Mouse (Mus musculus) MEL (cell line): Measurements from ENCODE around the gene Tnfrsf13b. TPM values are rescaled to one million over a fixed set of nuclear protein-coding genes. Genes with fewer than 3 reads are reported as not detected.

Source experiments
- DNase-seq: peaks from one replicate; pipeline ENCODE4 v3.0.0; 2011; ENCODE audit warnings: low read depth, low spot score
- H3K27ac ChIP-seq: 2 replicates; pipeline ENCODE4 v1.5.1; 2012; ENCODE audit warnings: low read depth, mild to moderate bottlenecking, control low read depth, low read length, moderate library complexity; ENCODE audit not compliant: control insufficient read depth
- H3K27me3 ChIP-seq, 2 experiments: fragments of 150-350 bp in 1 of 2; sonication (generic) in 1 of 2; 2 replicates each; pipeline ENCODE4 v1.6.1; 2012; ENCODE audit warnings: low read length in 2 of 2, mild to moderate bottlenecking in 2 of 2, improper control_type of control experiment in 1 of 2, moderate library complexity in 1 of 2; ENCODE audit not compliant: insufficient read depth in 2 of 2, control insufficient read depth in 1 of 2
- H3K36me3 ChIP-seq, 2 experiments: 2 replicates each; pipeline ENCODE4 v1.6.1; 2012 to 2014; ENCODE audit warnings: low read length in 2 of 2, improper control_type of control experiment in 1 of 2, inconsistent platforms in 1 of 2, mild to moderate bottlenecking in 1 of 2; ENCODE audit not compliant: insufficient read depth in 2 of 2, control insufficient read depth in 1 of 2
- H3K4me1 ChIP-seq, 2 experiments: fragments of 150-350 bp in 1 of 2; sonication (generic) in 1 of 2; 2 replicates each; pipeline ENCODE4 v1.6.1; 2012; ENCODE audit warnings: low read length in 2 of 2, improper control_type of control experiment in 1 of 2, mild to moderate bottlenecking in 1 of 2; ENCODE audit not compliant: insufficient read depth in 2 of 2, control insufficient read depth in 1 of 2
- H3K4me3 ChIP-seq, 2 experiments: fragments of 150-350 bp in 1 of 2; sonication (generic) in 1 of 2; 2 replicates each; pipeline ENCODE4 v1.5.1; 2012; ENCODE audit warnings: low read depth in 2 of 2, low read length in 2 of 2, mild to moderate bottlenecking in 2 of 2, moderate library complexity in 2 of 2, control low read depth in 1 of 2, improper control_type of control experiment in 1 of 2; ENCODE audit not compliant: control insufficient read depth in 1 of 2, insufficient read depth in 1 of 2
- H3K79me2 ChIP-seq: 2 replicates; pipeline ENCODE4 v1.6.1; 2012; ENCODE audit warnings: mild to moderate bottlenecking, low read length, moderate library complexity; ENCODE audit not compliant: control insufficient read depth, poor library complexity, insufficient read depth
- H3K9ac ChIP-seq: 2 replicates; pipeline ENCODE4 v1.6.1; 2012; ENCODE audit warnings: low read depth, mild to moderate bottlenecking, control low read depth, low read length, moderate library complexity; ENCODE audit not compliant: control insufficient read depth, poor library complexity, severe bottlenecking
- H3K9me3 ChIP-seq: fragments of 150-350 bp; sonication (generic); replicated peaks from 2 replicates; pipeline ENCODE4 v1.6.1; 2012; ENCODE audit warnings: mild to moderate bottlenecking, low read length, improper control_type of control experiment, moderate library complexity; ENCODE audit not compliant: insufficient read depth
- CHD1 ChIP-seq: IDR thresholded peaks from 2 replicates; pipeline ENCODE4 v1.6.1; 2012; ENCODE audit warnings: low read depth, mild to moderate bottlenecking, inconsistent platforms, low read length, improper control_type of control experiment
- E2F4 ChIP-seq: IDR thresholded peaks from 2 replicates; pipeline ENCODE4 v1.6.1; 2011; ENCODE audit warnings: low read depth, low read length, improper control_type of control experiment, borderline replicate concordance
- ETS1 ChIP-seq: IDR thresholded peaks from 2 replicates; pipeline ENCODE4 v1.6.1; 2012; ENCODE audit warnings: low read depth, mild to moderate bottlenecking, inconsistent platforms, low read length, improper control_type of control experiment, moderate library complexity
- GABPA ChIP-seq: IDR thresholded peaks from 2 replicates; pipeline ENCODE4 v1.6.1; 2012; ENCODE audit warnings: low read depth, mild to moderate bottlenecking, inconsistent platforms, low read length, improper control_type of control experiment, moderate library complexity
- GATA1 ChIP-seq: IDR thresholded peaks from 2 replicates; pipeline ENCODE4 v1.6.1; 2011; ENCODE audit warnings: low read depth, low read length, improper control_type of control experiment
- HCFC1 ChIP-seq: IDR thresholded peaks from 2 replicates; pipeline ENCODE4 v1.6.1; 2012; ENCODE audit warnings: low read depth, mild to moderate bottlenecking, inconsistent platforms, low read length, improper control_type of control experiment, moderate library complexity
- JUND ChIP-seq: IDR thresholded peaks from 2 replicates; pipeline ENCODE4 v1.6.1; 2011; ENCODE audit warnings: low read depth, mild to moderate bottlenecking, improper control_type of control experiment, low read length
- KAT2A ChIP-seq: conservative IDR thresholded peaks from 2 replicates; pipeline ENCODE4 v1.6.1; 2012; ENCODE audit warnings: low read depth, low read length, improper control_type of control experiment, inconsistent platforms
- MAFK ChIP-seq: IDR thresholded peaks from 2 replicates; pipeline ENCODE4 v1.6.1; 2011; ENCODE audit warnings: low read depth, mild to moderate bottlenecking, low read length, improper control_type of control experiment, borderline replicate concordance
- MAX ChIP-seq: IDR thresholded peaks from 2 replicates; pipeline ENCODE4 v1.6.1; 2011; ENCODE audit warnings: low read length, improper control_type of control experiment
- MAZ ChIP-seq: IDR thresholded peaks from 2 replicates; pipeline ENCODE4 v1.6.1; 2012; ENCODE audit warnings: low read depth, mild to moderate bottlenecking, inconsistent platforms, low read length, improper control_type of control experiment
- MEF2A ChIP-seq: IDR thresholded peaks from 2 replicates; pipeline ENCODE4 v1.6.1; 2014; ENCODE audit warnings: low read depth, mild to moderate bottlenecking, inconsistent platforms, low read length, improper control_type of control experiment; ENCODE audit not compliant: poor library complexity, insufficient replicate concordance, severe bottlenecking; ENCODE audit errors: extremely low read depth
- MXI1 ChIP-seq: IDR thresholded peaks from 2 replicates; pipeline ENCODE4 v1.6.1; 2011; ENCODE audit warnings: mild to moderate bottlenecking, low read depth, low read length, improper control_type of control experiment
- MYC ChIP-seq: IDR thresholded peaks from 2 replicates; pipeline ENCODE4 v1.6.1; 2011; ENCODE audit warnings: low read depth, mild to moderate bottlenecking, low read length, improper control_type of control experiment, moderate library complexity
- NRF1 ChIP-seq: IDR thresholded peaks from 2 replicates; pipeline ENCODE4 v1.6.1; 2014; ENCODE audit warnings: low read depth, mild to moderate bottlenecking, inconsistent platforms, low read length, improper control_type of control experiment, moderate library complexity; ENCODE audit not compliant: poor library complexity, insufficient read depth, severe bottlenecking
- POLR2AphosphoS2 ChIP-seq: IDR thresholded peaks from 2 replicates; pipeline ENCODE4 v1.6.1; 2011; ENCODE audit warnings: low read length, improper control_type of control experiment
- POLR2AphosphoS5 ChIP-seq: IDR thresholded peaks from 2 replicates; pipeline ENCODE4 v1.6.1; 2012; ENCODE audit warnings: low read depth, borderline replicate concordance, mild to moderate bottlenecking, inconsistent platforms, low read length, moderate library complexity, mixed read lengths
- RCOR1 ChIP-seq: IDR thresholded peaks from 2 replicates; pipeline ENCODE4 v1.6.1; 2012; ENCODE audit warnings: low read depth, mild to moderate bottlenecking, inconsistent platforms, low read length, improper control_type of control experiment
- SIN3A ChIP-seq: IDR thresholded peaks from 2 replicates; pipeline ENCODE4 v1.6.1; 2012; ENCODE audit warnings: low read length, improper control_type of control experiment, inconsistent platforms
- TBP ChIP-seq: IDR thresholded peaks from 2 replicates; pipeline ENCODE4 v1.8.0; 2011; ENCODE audit warnings: low read depth, low read length, improper control_type of control experiment
- UBTF ChIP-seq: IDR thresholded peaks from 2 replicates; pipeline ENCODE4 v1.6.1; 2012; ENCODE audit warnings: low read depth, mild to moderate bottlenecking, inconsistent platforms, low read length, improper control_type of control experiment, moderate library complexity, borderline replicate concordance; ENCODE audit not compliant: insufficient read depth
- ZC3H11A ChIP-seq: IDR thresholded peaks from 2 replicates; pipeline ENCODE4 v1.6.1; 2012; ENCODE audit warnings: low read depth, mild to moderate bottlenecking, inconsistent platforms, low read length, improper control_type of control experiment
- ZMIZ1 ChIP-seq: IDR thresholded peaks from 2 replicates; pipeline ENCODE4 v1.6.1; 2012; ENCODE audit warnings: low read depth, mild to moderate bottlenecking, inconsistent platforms, low read length, improper control_type of control experiment, moderate library complexity
- polyA plus RNA-seq, 2 experiments: library from polyadenylated mRNA; stranded (reverse) in 1 of 2; unstranded in 1 of 2; fragments of >175 nt in 1 of 2; fragments of >200 nt in 1 of 2; gene quantifications; 2 replicates each; pipeline versions ENCODE4 v1.2.1 to v1.2.4; 2012; ENCODE audit warnings: low replicate concordance in 2 of 2, low read depth in 1 of 2; ENCODE audit not compliant: insufficient read length in 2 of 2, insufficient read depth in 1 of 2, missing spikeins in 1 of 2
- total RNA-seq: library from RNA; depleted of rRNA; stranded (reverse); fragments of 300-350 nt; gene quantifications from 2 replicates; pipeline ENCODE4 v1.2.3, GENCODE M21; 2012

Tnfrsf13b gene
- total and polyA plus RNA-seq, 3 experiments = 7.7 to 17.9 TPM; not detected in 1

DNA sequence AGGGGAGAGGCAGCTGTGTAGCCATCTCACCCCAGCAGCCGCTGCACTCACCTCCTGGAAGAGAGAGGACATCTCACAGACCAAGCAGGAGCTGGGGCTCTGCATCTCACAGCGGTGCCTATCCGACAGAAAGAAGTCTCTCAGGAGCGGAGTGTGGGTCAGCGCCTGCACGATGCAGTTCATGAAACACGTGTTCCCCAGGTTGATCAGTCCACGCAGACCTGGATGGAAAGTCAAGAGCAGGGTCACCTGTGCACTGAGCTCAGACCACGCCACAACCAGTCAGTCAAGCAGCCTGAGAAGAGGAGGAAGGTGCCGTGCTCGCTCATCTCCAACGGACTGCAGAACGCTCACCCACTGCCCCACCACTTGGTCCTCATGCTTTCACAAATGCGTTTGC, 36.2 kb downstream of the Tnfrsf13b start:
- H3K27ac ChIP-seq = no peak overlapping the region
- no peaks in the 10 kb centered on the region for H3K27me3 ChIP-seq
- no peaks in the 10 kb centered on the region for H3K79me2 ChIP-seq
- TF ChIP-seq ETS1 = no peak
- TF ChIP-seq ZC3H11A = no peak
- TF ChIP-seq E2F4 = no peak
- no peak for TF ChIP-seq GATA1
- no peak for TF ChIP-seq POLR2AphosphoS2
- no peak for TF ChIP-seq CHD1
- no peak for TF ChIP-seq ZMIZ1
- no peak for TF ChIP-seq MAZ
- TF ChIP-seq NRF1 = no peak
- no peak for TF ChIP-seq HCFC1
- TF ChIP-seq MXI1 = no peak
- no peak for TF ChIP-seq MEF2A
- TF ChIP-seq MAX = no peak
- no peak for TF ChIP-seq SIN3A
- no peaks in the 10 kb centered on the region for H3K9me3 ChIP-seq
- no peak overlapping the region for H3K4me3 ChIP-seq
- no peak overlapping the region for H3K9ac ChIP-seq
- DNase-seq = no peak
- peaks cover 0 to 6% of the 10 kb centered on the region in 2 experiments; a peak in 2 of 4 replicates for H3K36me3 ChIP-seq
- no peaks in the 10 kb centered on the region for H3K4me1 ChIP-seq

DNA sequence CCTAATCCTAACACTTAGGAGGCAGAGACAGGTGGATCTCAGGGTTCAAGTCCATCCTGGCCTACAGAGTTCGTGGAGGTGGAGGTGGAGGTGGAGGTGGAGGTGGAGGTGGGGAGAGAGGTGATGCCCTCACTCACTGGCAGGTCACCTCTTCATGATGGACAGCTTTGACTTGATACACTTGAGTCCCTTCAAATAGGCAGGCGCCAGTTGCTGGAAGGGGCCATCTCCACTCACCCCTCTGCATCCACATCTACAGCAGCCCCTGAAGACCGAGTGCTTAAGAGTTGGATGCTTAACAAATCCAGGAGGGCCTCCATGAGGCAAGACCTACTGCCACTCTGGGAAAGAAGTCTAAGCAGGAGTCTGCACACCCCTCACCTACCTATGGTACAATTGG, 36.8 kb downstream of the Tnfrsf13b start:
- H3K9ac ChIP-seq = no peak overlapping the region
- H3K4me3 ChIP-seq = no peak overlapping the region
- DNase-seq = no peak
- H3K27me3 ChIP-seq = no peaks in the 10 kb centered on the region
- H3K79me2 ChIP-seq = no peaks in the 10 kb centered on the region
- H3K36me3 ChIP-seq = peaks cover 0 to 6% of the 10 kb centered on the region in 2 experiments; a peak in 2 of 4 replicates
- no peak for TF ChIP-seq UBTF
- TF ChIP-seq GABPA = no peak
- no peak for TF ChIP-seq MAX
- TF ChIP-seq JUND = no peak
- TF ChIP-seq MAFK = no peak
- TF ChIP-seq TBP = no peak
- no peak for TF ChIP-seq POLR2AphosphoS5
- no peak for TF ChIP-seq MAZ
- TF ChIP-seq RCOR1 = no peak
- TF ChIP-seq KAT2A = no peak
- TF ChIP-seq MYC = no peak
- TF ChIP-seq ZC3H11A = no peak
- H3K27ac ChIP-seq = no peak overlapping the region
- H3K9me3 ChIP-seq = no peaks in the 10 kb centered on the region
- no peaks in the 10 kb centered on the region for H3K4me1 ChIP-seq
